In the genomic region with DNA sequence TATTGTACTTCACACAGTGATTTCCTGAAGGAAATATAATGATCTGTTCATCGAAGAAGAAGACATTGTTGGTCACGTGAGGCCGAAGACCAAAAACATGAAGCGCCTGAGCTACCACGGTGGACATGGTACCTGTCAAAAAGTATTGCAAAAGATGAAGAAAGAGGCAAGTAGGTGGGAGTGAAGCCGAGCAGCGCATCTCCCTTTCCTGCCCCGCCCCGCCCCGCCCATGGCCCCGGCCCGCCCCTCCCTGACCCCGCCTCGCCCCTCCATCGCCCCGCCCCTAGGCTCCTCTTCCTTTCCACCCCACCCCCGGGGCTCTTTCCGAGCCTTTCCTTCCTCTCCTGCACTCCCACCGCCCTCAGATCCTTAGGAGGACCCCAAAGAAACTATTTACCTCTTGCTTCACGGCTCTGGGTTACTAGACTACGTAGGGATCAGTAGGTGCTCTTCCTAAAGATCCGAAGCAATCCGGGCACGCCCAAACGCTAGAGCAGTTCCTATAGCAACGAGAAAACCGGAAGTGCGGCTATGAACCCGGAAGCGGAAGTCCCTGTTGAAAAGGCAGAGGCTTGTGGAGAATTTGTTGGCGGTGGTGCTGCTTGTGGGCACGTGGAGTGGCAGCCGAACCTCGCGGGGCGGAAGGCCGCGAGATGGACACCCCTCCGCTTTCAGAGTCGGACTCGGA, we compare ENCODE assay signal across 8 mouse cellular contexts. TPM values are rescaled to one million over a fixed set of nuclear protein-coding genes. Genes with fewer than 3 reads are reported as not detected.
DNase-seq lines count a peak whose midpoint lies in the region; ATAC-seq lines count a peak whose summit lies in the region.

Cfap57 (minus strand) TSS at position 499 of the 688 bp plus-strand sequence.
Ebna1bp2 (plus strand) TSS at position 521 of the 688 bp plus-strand sequence.

- no peak within 1 kb of the TSS for H3K27ac ChIP-seq in brown adipose tissue, adult 24 weeks (replicated peaks; ENCODE audit: low read depth, low read length)
- H3K27ac ChIP-seq in heart, embryonic 14.5 days (replicated peaks in 1 of 2; ENCODE audit: control insufficient read depth in 1 of 2, insufficient read depth in 1 of 2, low read depth in 2 of 2, low read length in 2 of 2) = 0 out of 4 replicates have a peak within 1 kb of the TSS, but pooled peaks of 1 of the 2 experiments have one; percentile 20
- peak within 1 kb of the TSS; percentile 51; the same call in 1 of the 2 replicates for H3K27ac ChIP-seq in liver, embryonic 13.5 days
- H3K27ac ChIP-seq in stomach, embryonic 16.5 days (ENCODE audit: low read length) = peak within 1 kb of the TSS; percentile 41; the same call in 1 of the 2 replicates

- H3K4me2 ChIP-seq in heart, embryonic 14.5 days (ENCODE audit: low read length) = peak within 1 kb of the TSS; percentile 97
- peak within 1 kb of the TSS; percentile 93 for H3K4me2 ChIP-seq in liver, embryonic 13.5 days
- H3K4me2 ChIP-seq in stomach, embryonic 16.5 days (ENCODE audit: low read depth, low read length) = peak within 1 kb of the TSS; percentile 85

- DNase-seq in CD4-positive, CD25-positive, alpha-beta regulatory T cell, adult 2 months (ENCODE audit: low read depth, low spot score) = peak; percentile 94
- DNase-seq in fat pad, adult 2 months (ENCODE audit: extremely low read depth, low read depth, low spot score) = peak; percentile 62
- peak; percentile 93 for DNase-seq in kidney, postnatal 14 days
- DNase-seq in liver, embryonic 13.5 days = peak; percentile 87
- DNase-seq in neural tube, embryonic 10.5 days (ENCODE audit: extremely low spot score, low spot score) = peak; percentile 97

- whole genome bisulfite sequencing in heart, embryonic 14.5 days = 2% methylated on average over 35 of the region's 41 CpGs
- WGBS in liver, embryonic 13.5 days (ENCODE audit: insufficient replicate concordance) = 1% methylated on average over 40 of the region's 41 CpGs
- under 1% methylated on average over 30 of the region's 41 CpGs for WGBS in stomach, embryonic 16.5 days

- H3K4me1 ChIP-seq in brown adipose tissue, adult 24 weeks (ENCODE audit: control insufficient read depth, insufficient read depth, insufficient read length, low read length) = peaks cover 5% of the 10 kb centered on the region
- H3K4me1 ChIP-seq in heart, embryonic 14.5 days (ENCODE audit: control insufficient read depth in 2 of 2, insufficient read depth in 2 of 2, low read length in 2 of 2) = peaks cover 3 to 10% of the 10 kb centered on the region in 2 experiments; a peak in 3 of 4 replicates
- H3K4me1 ChIP-seq in liver, embryonic 13.5 days (replicated peaks) = peaks cover 16% of the 10 kb centered on the region
- H3K4me1 ChIP-seq in stomach, embryonic 16.5 days (ENCODE audit: control insufficient read depth, insufficient read depth, low read length) = 0 out of 2 replicates have a peak, but pooled peaks cover 6% of the 10 kb centered on the region

- 0 out of 2 replicates have a peak, but pooled peaks cover 4% of the 10 kb centered on the region for H3K9me3 ChIP-seq in heart, embryonic 14.5 days (ENCODE audit: control insufficient read depth, low read length)
- H3K9me3 ChIP-seq in liver, embryonic 13.5 days (replicated peaks) = no peaks in the 10 kb centered on the region
- 0 out of 2 replicates have a peak, but pooled peaks cover 3% of the 10 kb centered on the region for H3K9me3 ChIP-seq in stomach, embryonic 16.5 days (replicated peaks; ENCODE audit: control insufficient read depth, low read length)

- H3K27me3 ChIP-seq in heart, embryonic 14.5 days (ENCODE audit: control insufficient read depth, insufficient read depth, low read length) = no peaks in the 10 kb centered on the region
- no peaks in the 10 kb centered on the region for H3K27me3 ChIP-seq in liver, embryonic 13.5 days
- no peaks in the 10 kb centered on the region for H3K27me3 ChIP-seq in stomach, embryonic 16.5 days (ENCODE audit: control insufficient read depth, insufficient read depth, low read length)

- H3K9ac ChIP-seq in heart, embryonic 14.5 days (ENCODE audit: low read length) = peak within 1 kb of the TSS; percentile 80
- peak within 1 kb of the TSS; percentile 79 for H3K9ac ChIP-seq in liver, embryonic 13.5 days
- H3K9ac ChIP-seq in stomach, embryonic 16.5 days (ENCODE audit: low read length) = peak within 1 kb of the TSS; percentile 79

- H3K36me3 ChIP-seq in heart, embryonic 14.5 days (ENCODE audit: control insufficient read depth, insufficient read depth, low read length) = peaks cover 28% of the 10 kb centered on the region
- peaks cover 29% of the 10 kb centered on the region for H3K36me3 ChIP-seq in liver, embryonic 13.5 days
- peaks cover 13% of the 10 kb centered on the region for H3K36me3 ChIP-seq in stomach, embryonic 16.5 days (ENCODE audit: control insufficient read depth, insufficient read depth, low read length)

- H3K4me3 ChIP-seq in brown adipose tissue, adult 24 weeks (ENCODE audit: insufficient read depth, low read depth, low read length) = peak within 1 kb of the TSS; percentile 87
- peak within 1 kb of the TSS; percentile 54 to 71 for H3K4me3 ChIP-seq in heart, embryonic 14.5 days (ENCODE audit: control insufficient read depth in 1 of 2, insufficient read depth in 1 of 2, low read depth in 1 of 2, low read length in 2 of 2)
- peak within 1 kb of the TSS; percentile 85 for H3K4me3 ChIP-seq in liver, embryonic 13.5 days (replicated peaks)
- H3K4me3 ChIP-seq in stomach, embryonic 16.5 days (replicated peaks; ENCODE audit: low read length) = peak within 1 kb of the TSS; percentile 70

- ATAC-seq in heart, embryonic 14.5 days (ENCODE audit: insufficient number of reproducible peaks, insufficient read depth, low FRiP score, low read depth) = peak; percentile 80; the same call in 1 of the 2 replicates
- peak; percentile 89 for ATAC-seq in liver, embryonic 13.5 days (ENCODE audit: low read depth)
- ATAC-seq in stomach, embryonic 16.5 days (ENCODE audit: insufficient read depth, low FRiP score) = peak; percentile 91

RNA-seq across cellular contexts. Expression of gene Cfap57, which starts in this region (rescaled TPM):
- not detected in 2 replicates for polyA plus RNA-seq in brown adipose tissue, adult 24 weeks (2012; ENCODE audit: insufficient read depth, insufficient read length, missing spikeins)
- 0.16 and 0.22 TPM in 2 replicates for polyA plus RNA-seq in heart, embryonic 14.5 days (2014; fragmentation: Nextera tagmentation; extraction: Ambion mirVana)
- 1.2 and 1.3 TPM in 2 replicates for polyA plus RNA-seq in liver, embryonic 13.5 days (2015; fragmentation: Nextera tagmentation; extraction: Ambion mirVana)
- polyA plus RNA-seq in stomach, embryonic 16.5 days (2015; fragmentation: Nextera tagmentation; extraction: Ambion mirVana) = 0.25 TPM in 2 replicates

RNA-seq across cellular contexts. Expression of gene Ebna1bp2, which starts in this region (rescaled TPM):
- polyA plus RNA-seq in brown adipose tissue, adult 24 weeks (2012; ENCODE audit: insufficient read depth, insufficient read length, missing spikeins) = 45.1 and 47.8 TPM in 2 replicates
- polyA plus RNA-seq in heart, embryonic 14.5 days (2014; fragmentation: Nextera tagmentation; extraction: Ambion mirVana) = 80.5 and 86.0 TPM in 2 replicates
- 122 and 144 TPM in 2 replicates for polyA plus RNA-seq in liver, embryonic 13.5 days (2015; fragmentation: Nextera tagmentation; extraction: Ambion mirVana)
- 117 and 120 TPM in 2 replicates for polyA plus RNA-seq in stomach, embryonic 16.5 days (2015; fragmentation: Nextera tagmentation; extraction: Ambion mirVana)
